ENCODE assay signal across 1 mouse cellular context in genomic region chr4:136518576-136518975, GRCm38 (mm10).
A peak's percentile ranks its signal among the peaks of the same experiment; 100 is the strongest.
TF ChIP-seq lines count a peak whose summit lies in the region.

No protein-coding gene starts in this region.

TF ChIP-seq in MEL, 35 proteins besides CTCF, POLR2A, EP300 and RAD21 (continued from another document):
- TF ChIP-seq TCF12 (IDR thresholded peaks at IDR 0.05; ENCODE audit: low read depth, low read length) (0 out of 2 replicates have a peak, but pooled peaks have one; percentile 20), MYC (IDR thresholded peaks at IDR 0.05; ENCODE audit: low read depth, low read length) (no peak)
